Mouse (Mus musculus): ENCODE data around the gene Sin3b. TPM values are rescaled to one million over a fixed set of nuclear protein-coding genes. Genes with fewer than 3 reads are reported as not detected.

Gene Sin3b
- polyA plus RNA-seq, 1 experiment from 2014 or later, result 172 TPM

GRCm38 (mm10) chr8:72728636-72729035, 5.6 kb downstream of the Sin3b start:
- no peak for TF ChIP-seq CTCF (IDR thresholded peaks at IDR 0.05; ENCODE audit: low read depth)
- H3K4me1 ChIP-seq (ENCODE audit: insufficient read depth), result 0 out of 2 replicates have a peak, but pooled peaks cover 3% of the 10 kb centered on the region
- no peak overlapping the region for H3K9ac ChIP-seq
- H3K36me3 ChIP-seq (ENCODE audit: insufficient read depth), result peaks cover 89% of the 10 kb centered on the region
- H3K27ac ChIP-seq (ENCODE audit: low read depth), result no peak overlapping the region
- no peaks in the 10 kb centered on the region for H3K9me3 ChIP-seq (ENCODE audit: low read depth, low read length)
- H3K27me3 ChIP-seq (ENCODE audit: insufficient read depth, low read length), result no peaks in the 10 kb centered on the region
- DNase-seq, result no peak
- no peak for ATAC-seq (ENCODE audit: insufficient read depth)
- no peak overlapping the region for H3K4me3 ChIP-seq (ENCODE audit: low read depth, low read length)
- H3K4me2 ChIP-seq, result no peak overlapping the region
- 73% methylated on average over 1 of the region's 1 CpGs for WGBS

- Histone ChIP-seq H3K4me1 (ENCODE audit: insufficient read depth) (no peaks in the 10 kb centered on the region), H3K27ac (ENCODE audit: low read depth) (no peak overlapping the region), H3K36me3 (ENCODE audit: insufficient read depth) (peaks cover 98% of the 10 kb centered on the region), H3K9me3 (ENCODE audit: low read depth, low read length) (no peaks in the 10 kb centered on the region), H3K4me2 (no peak overlapping the region), H3K4me3 (ENCODE audit: low read depth, low read length) (no peak overlapping the region), H3K9ac (no peak overlapping the region), H3K27me3 (ENCODE audit: insufficient read depth, low read length) (no peaks in the 10 kb centered on the region)
- 80% methylated on average over 5 of the region's 5 CpGs for WGBS
- DNase-seq (no peak), ATAC-seq (ENCODE audit: insufficient read depth) (no peak)
- TF ChIP-seq CTCF (IDR thresholded peaks at IDR 0.05; ENCODE audit: low read depth), result no peak
Measured at GRCm38 (mm10) chr8:72735001-72735400, 11.9 kb downstream of the Sin3b start.

- Histone ChIP-seq H3K4me1 (ENCODE audit: insufficient read depth) (no peaks in the 10 kb centered on the region), H3K9me3 (ENCODE audit: low read depth, low read length) (no peaks in the 10 kb centered on the region), H3K9ac (no peak overlapping the region), H3K4me3 (ENCODE audit: low read depth, low read length) (no peak overlapping the region), H3K27ac (ENCODE audit: low read depth) (no peak overlapping the region), H3K27me3 (ENCODE audit: insufficient read depth, low read length) (no peaks in the 10 kb centered on the region), H3K4me2 (no peak overlapping the region), H3K36me3 (ENCODE audit: insufficient read depth) (peaks cover 89% of the 10 kb centered on the region)
- ATAC-seq (ENCODE audit: insufficient read depth) (no peak; the same call in 1 of the 2 replicates), DNase-seq (no peak)
- no peak for TF ChIP-seq CTCF (IDR thresholded peaks at IDR 0.05; ENCODE audit: low read depth)
Measured at GRCm38 (mm10) chr8:72736868-72737267, 13.8 kb downstream of the Sin3b start.

GRCm38 (mm10) chr8:72746061-72746460, 23.0 kb downstream of the Sin3b start:
- peak; percentile 80 for TF ChIP-seq CTCF (IDR thresholded peaks at IDR 0.05; ENCODE audit: low read depth)
- no peak overlapping the region for H3K9ac ChIP-seq
- no peaks in the 10 kb centered on the region for H3K9me3 ChIP-seq (ENCODE audit: low read depth, low read length)
- H3K36me3 ChIP-seq (ENCODE audit: insufficient read depth), result peaks cover 92% of the 10 kb centered on the region
- no peaks in the 10 kb centered on the region for H3K4me1 ChIP-seq (ENCODE audit: insufficient read depth)
- peak; percentile 62 for DNase-seq
- H3K27me3 ChIP-seq (ENCODE audit: insufficient read depth, low read length), result no peaks in the 10 kb centered on the region
- H3K27ac ChIP-seq (ENCODE audit: low read depth), result no peak overlapping the region
- H3K4me2 ChIP-seq, result no peak overlapping the region
- ATAC-seq (ENCODE audit: insufficient read depth), result no peak
- 45% methylated on average over 5 of the region's 5 CpGs for WGBS
- H3K4me3 ChIP-seq (ENCODE audit: low read depth, low read length), result no peak overlapping the region

- ATAC-seq (ENCODE audit: insufficient read depth) (no peak), DNase-seq (no peak)
- WGBS, result 91% methylated on average over 26 of the region's 26 CpGs
- H3K4me1 ChIP-seq (ENCODE audit: insufficient read depth), result no peaks in the 10 kb centered on the region
- no peaks in the 10 kb centered on the region for H3K9me3 ChIP-seq (ENCODE audit: low read depth, low read length)
- no peaks in the 10 kb centered on the region for H3K27me3 ChIP-seq (ENCODE audit: insufficient read depth, low read length)
- no peak overlapping the region for H3K4me3 ChIP-seq (ENCODE audit: low read depth, low read length)
- H3K9ac ChIP-seq, result no peak overlapping the region
- TF ChIP-seq CTCF (IDR thresholded peaks at IDR 0.05; ENCODE audit: low read depth), result no peak
- H3K36me3 ChIP-seq (ENCODE audit: insufficient read depth), result peaks cover 98% of the 10 kb centered on the region
- H3K27ac ChIP-seq (ENCODE audit: low read depth), result no peak overlapping the region
- no peak overlapping the region for H3K4me2 ChIP-seq
Measured at GRCm38 (mm10) chr8:72749846-72750245, 26.8 kb downstream of the Sin3b start.

- H3K4me1 ChIP-seq (ENCODE audit: insufficient read depth), result no peaks in the 10 kb centered on the region
- no peak for TF ChIP-seq CTCF (IDR thresholded peaks at IDR 0.05; ENCODE audit: low read depth)
- H3K27ac ChIP-seq (ENCODE audit: low read depth), result no peak overlapping the region
- H3K4me2 ChIP-seq, result no peak overlapping the region
- no peak overlapping the region for H3K9ac ChIP-seq
- WGBS, result 92% methylated on average over 6 of the region's 6 CpGs
- no peaks in the 10 kb centered on the region for H3K27me3 ChIP-seq (ENCODE audit: insufficient read depth, low read length)
- no peak for ATAC-seq (ENCODE audit: insufficient read depth)
- DNase-seq, result no peak
- H3K9me3 ChIP-seq (ENCODE audit: low read depth, low read length), result no peaks in the 10 kb centered on the region
- peaks cover 95% of the 10 kb centered on the region for H3K36me3 ChIP-seq (ENCODE audit: insufficient read depth)
- no peak overlapping the region for H3K4me3 ChIP-seq (ENCODE audit: low read depth, low read length)
Measured at GRCm38 (mm10) chr8:72750266-72750665, 27.2 kb downstream of the Sin3b start.

- Histone ChIP-seq H3K9ac (no peak overlapping the region), H3K27ac (ENCODE audit: low read depth) (no peak overlapping the region), H3K27me3 (ENCODE audit: insufficient read depth, low read length) (no peaks in the 10 kb centered on the region), H3K4me2 (no peak overlapping the region), H3K4me1 (ENCODE audit: insufficient read depth) (no peaks in the 10 kb centered on the region), H3K4me3 (ENCODE audit: low read depth, low read length) (no peak overlapping the region), H3K9me3 (ENCODE audit: low read depth, low read length) (no peaks in the 10 kb centered on the region), H3K36me3 (ENCODE audit: insufficient read depth) (peaks cover 94% of the 10 kb centered on the region)
- 86% methylated on average over 3 of the region's 3 CpGs for WGBS
- TF ChIP-seq CTCF (IDR thresholded peaks at IDR 0.05; ENCODE audit: low read depth), result no peak
- DNase-seq, result no peak
- ATAC-seq (ENCODE audit: insufficient read depth), result no peak
Measured at GRCm38 (mm10) chr8:72751126-72751525, 28.0 kb downstream of the Sin3b start.

GRCm38 (mm10) chr8:72752289-72752688, 29.2 kb downstream of the Sin3b start:
- no peak for TF ChIP-seq CTCF (IDR thresholded peaks at IDR 0.05; ENCODE audit: low read depth)
- Histone ChIP-seq H3K27me3 (ENCODE audit: insufficient read depth, low read length) (no peaks in the 10 kb centered on the region), H3K9ac (no peak overlapping the region), H3K4me1 (ENCODE audit: insufficient read depth) (no peaks in the 10 kb centered on the region), H3K4me3 (ENCODE audit: low read depth, low read length) (no peak overlapping the region), H3K36me3 (ENCODE audit: insufficient read depth) (peaks cover 94% of the 10 kb centered on the region), H3K9me3 (ENCODE audit: low read depth, low read length) (no peaks in the 10 kb centered on the region), H3K27ac (ENCODE audit: low read depth) (no peak overlapping the region), H3K4me2 (no peak overlapping the region)
- ATAC-seq (ENCODE audit: insufficient read depth) (no peak), DNase-seq (no peak)
- WGBS, result 87% methylated on average over 3 of the region's 3 CpGs

Data from lung, embryonic 14.5 days (tissue).